Mouse (Mus musculus) hindbrain, embryonic 11.5 days (tissue): Measurements from ENCODE around the gene Rassf3. TPM values are rescaled to one million over a fixed set of nuclear protein-coding genes. Genes with fewer than 3 reads are reported as not detected.
A peak's percentile ranks its signal among the peaks of the same experiment; 100 is the strongest.

Source experiments
- ATAC-seq: fragments of 200-750 bp; cut with Nextera tagmentation; 2 replicates; pipeline ENCODE4 v1.8.0; 2017; ENCODE audit warnings: mild to moderate bottlenecking, moderate TSS enrichment, moderate library complexity; ENCODE audit not compliant: low FRiP score
- DNase-seq: peaks from one replicate; pipeline ENCODE4 v3.0.0-alpha.2; 2015; ENCODE audit warnings: low spot score
- H3K27ac ChIP-seq: fragments of 300-500 bp; sonication (generic); 2 replicates; pipeline ENCODE4 v1.5.1; 2014; ENCODE audit warnings: mild to moderate bottlenecking, low read depth, low read length
- H3K27me3 ChIP-seq: fragments of 300-500 bp; sonication (generic); 2 replicates; pipeline ENCODE4 v1.6.1; 2014; ENCODE audit warnings: mild to moderate bottlenecking, low read length, moderate library complexity, mixed read lengths; ENCODE audit not compliant: control insufficient read depth, insufficient read depth
- H3K36me3 ChIP-seq: fragments of 300-500 bp; sonication (generic); 2 replicates; pipeline ENCODE4 v1.6.1; 2014; ENCODE audit warnings: mild to moderate bottlenecking, low read length, moderate library complexity, mixed read lengths; ENCODE audit not compliant: control insufficient read depth, insufficient read depth
- H3K4me1 ChIP-seq: fragments of 300-500 bp; sonication (generic); replicated peaks from 2 replicates; pipeline ENCODE4 v1.6.1; 2014; ENCODE audit warnings: low read length, mixed read lengths; ENCODE audit not compliant: control insufficient read depth, insufficient read depth
- H3K4me2 ChIP-seq: fragments of 300-500 bp; sonication (generic); replicated peaks from 2 replicates; pipeline ENCODE4 v1.6.1; 2014; ENCODE audit warnings: mild to moderate bottlenecking, low read depth, low read length
- H3K4me3 ChIP-seq: fragments of 300-500 bp; sonication (generic); 2 replicates; pipeline ENCODE4 v1.5.1; 2014; ENCODE audit warnings: low read depth, low read length
- H3K9ac ChIP-seq: fragments of 300-500 bp; sonication (generic); 2 replicates; pipeline ENCODE4 v1.6.1; 2014; ENCODE audit warnings: low read depth, low read length
- H3K9me3 ChIP-seq: fragments of 300-500 bp; sonication (generic); 2 replicates; pipeline ENCODE4 v1.6.1; 2016; ENCODE audit warnings: low read length; ENCODE audit not compliant: control insufficient read depth
- WGBS: fragments of 180-500 bp; shearing (Covaris S2); extraction: QIAGEN DNeasy Blood & Tissue Kit; methylation state at CpG from one replicate; pipeline ENCODE4 v1.1.7; 2014; 5-methylcytosine and 5-hydroxymethylcytosine counted together
- polyA plus RNA-seq: library from polyadenylated mRNA; unstranded; fragments of >200 nt; fragmentation: Nextera tagmentation; extraction: Ambion mirVana; gene quantifications from 2 replicates; pipeline ENCODE4 v1.2.1, GENCODE M21; 2014

The Rassf3 gene
- polyA plus RNA-seq, 1 experiment from 2014 or later: 7.0 TPM

GRCm38 (mm10) chr10:121471570-121472197, 4.5 kb downstream of the Rassf3 start:
- H3K4me3 ChIP-seq: no peak overlapping the region
- no peak overlapping the region for H3K9ac ChIP-seq
- H3K4me1 ChIP-seq: 0 out of 2 replicates have a peak, but pooled peaks cover 2% of the 10 kb centered on the region
- no peaks in the 10 kb centered on the region for H3K27me3 ChIP-seq
- WGBS: 68% methylated on average over 8 of the region's 8 CpGs
- no peak overlapping the region for H3K27ac ChIP-seq
- no peaks in the 10 kb centered on the region for H3K36me3 ChIP-seq
- ATAC-seq (no peak), DNase-seq (no peak)
- no peaks in the 10 kb centered on the region for H3K9me3 ChIP-seq
- no peak overlapping the region for H3K4me2 ChIP-seq

DNA sequence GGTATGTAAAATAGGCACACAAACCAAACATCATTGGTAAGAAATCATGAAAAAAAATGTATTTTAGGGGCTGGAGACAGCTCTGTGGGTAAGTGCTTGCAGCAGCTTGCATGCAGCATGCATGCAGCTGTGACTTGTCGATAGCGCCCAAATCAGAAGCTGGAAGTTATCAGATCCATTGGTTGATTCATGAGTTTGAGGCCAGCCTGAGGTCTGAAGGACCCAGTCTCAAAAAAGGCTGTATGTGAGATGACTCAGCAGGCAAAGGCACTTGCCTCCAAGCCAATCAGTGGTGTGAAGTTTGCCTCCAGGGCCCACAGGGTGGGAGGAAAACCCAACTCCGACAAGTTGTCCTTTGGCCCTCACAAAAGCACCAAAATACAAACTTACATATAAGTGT, 6.5 kb downstream of the Rassf3 start:
- no peak for DNase-seq
- no peak for ATAC-seq
- WGBS: 77% methylated on average over 3 of the region's 3 CpGs
- Histone ChIP-seq H3K4me2 (no peak overlapping the region), H3K4me1 (no peaks in the 10 kb centered on the region), H3K4me3 (no peak overlapping the region), H3K36me3 (no peaks in the 10 kb centered on the region), H3K27ac (no peak overlapping the region), H3K9me3 (no peaks in the 10 kb centered on the region), H3K27me3 (no peaks in the 10 kb centered on the region), H3K9ac (no peak overlapping the region)

- no peak for ATAC-seq
- no peak overlapping the region for H3K4me2 ChIP-seq
Observed at GRCm38 (mm10) chr10:121468985-121469384, 7.2 kb downstream of the Rassf3 start.

DNA sequence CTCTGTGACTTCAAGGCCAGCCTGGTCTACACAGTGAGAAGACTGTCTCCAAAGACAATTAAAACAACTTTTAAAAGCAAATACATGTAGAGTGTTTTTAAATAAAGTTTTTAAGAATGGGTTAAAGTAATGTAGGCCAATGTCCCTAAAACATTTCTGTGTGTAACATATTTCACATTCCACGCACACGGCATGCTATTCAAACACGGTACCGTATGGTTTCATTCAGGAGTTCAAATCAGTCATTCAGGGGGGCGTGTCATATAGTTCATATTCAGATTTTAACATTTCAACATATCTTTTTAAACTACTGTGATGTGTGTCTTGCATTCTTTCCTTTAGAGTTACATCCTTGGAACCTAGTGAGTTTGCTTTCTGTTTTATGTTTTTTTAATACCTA, 7.9 kb downstream of the Rassf3 start:
- H3K36me3 ChIP-seq: no peaks in the 10 kb centered on the region
- H3K4me3 ChIP-seq: no peak overlapping the region
- ATAC-seq (no peak), DNase-seq (no peak)
- 71% methylated on average over 5 of the region's 5 CpGs for WGBS
- no peaks in the 10 kb centered on the region for H3K27me3 ChIP-seq
- H3K9me3 ChIP-seq: no peaks in the 10 kb centered on the region
- no peaks in the 10 kb centered on the region for H3K4me1 ChIP-seq
- no peak overlapping the region for H3K4me2 ChIP-seq
- H3K9ac ChIP-seq: no peak overlapping the region
- no peak overlapping the region for H3K27ac ChIP-seq

More at GRCm38 (mm10) chr10:121468985-121469384, 7.2 kb downstream of the Rassf3 start:
- Histone ChIP-seq H3K9ac (no peak overlapping the region), H3K4me3 (no peak overlapping the region), H3K4me1 (no peaks in the 10 kb centered on the region), H3K27ac (no peak overlapping the region), H3K9me3 (no peaks in the 10 kb centered on the region), H3K36me3 (no peaks in the 10 kb centered on the region), H3K27me3 (no peaks in the 10 kb centered on the region)
- DNase-seq: no peak
- WGBS: 53% methylated on average over 5 of the region's 5 CpGs

DNA sequence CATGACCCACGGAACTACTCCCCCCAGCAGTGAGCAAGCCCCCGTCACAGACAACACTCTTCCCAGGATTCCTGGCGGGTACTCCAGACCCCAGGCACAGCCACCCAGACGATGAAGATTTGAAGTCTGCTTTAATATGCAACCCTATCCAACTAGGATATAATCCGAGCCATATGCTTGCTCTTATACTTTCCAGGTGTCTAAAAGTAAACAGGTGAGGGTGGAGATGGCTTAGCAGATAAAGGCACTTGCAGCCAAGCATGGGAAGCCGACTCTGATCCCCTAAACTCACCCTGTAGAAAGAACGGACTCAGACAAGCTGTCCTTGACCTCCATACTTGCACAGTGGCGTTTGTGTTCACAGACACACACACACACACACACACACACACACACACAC, 8.4 kb downstream of the Rassf3 start:
- no peak overlapping the region for H3K27ac ChIP-seq
- H3K27me3 ChIP-seq: no peaks in the 10 kb centered on the region
- no peak overlapping the region for H3K9ac ChIP-seq
- no peaks in the 10 kb centered on the region for H3K36me3 ChIP-seq
- H3K4me1 ChIP-seq: no peaks in the 10 kb centered on the region
- H3K4me2 ChIP-seq: no peak overlapping the region
- H3K9me3 ChIP-seq: no peaks in the 10 kb centered on the region
- 72% methylated on average over 8 of the region's 8 CpGs for WGBS
- no peak for ATAC-seq
- DNase-seq: no peak
- no peak overlapping the region for H3K4me3 ChIP-seq

DNA sequence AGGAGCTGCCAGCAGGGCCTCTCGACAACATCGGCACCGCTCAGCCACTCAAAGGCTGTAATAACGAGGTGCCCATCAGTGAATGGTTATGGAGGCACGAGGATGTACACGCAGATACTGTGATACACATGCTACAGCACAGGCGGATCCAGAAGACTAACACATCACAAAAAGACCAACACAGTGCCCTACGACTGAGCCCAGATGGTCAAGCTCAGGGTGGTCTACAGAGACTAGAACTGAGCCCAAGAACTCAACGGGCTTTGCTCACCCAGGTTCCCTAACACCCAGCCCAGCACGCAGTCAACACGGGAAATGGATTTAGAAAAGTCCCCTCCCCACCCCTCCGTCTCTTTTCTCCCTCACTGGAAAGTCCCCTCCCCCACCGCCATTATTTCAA, 9.1 kb downstream of the Rassf3 start:
- no peak for DNase-seq
- Histone ChIP-seq H3K9me3 (no peaks in the 10 kb centered on the region), H3K4me3 (no peak overlapping the region), H3K36me3 (no peaks in the 10 kb centered on the region), H3K9ac (no peak overlapping the region), H3K27me3 (no peaks in the 10 kb centered on the region), H3K4me1 (peaks cover 2% of the 10 kb centered on the region; the same call in 1 of the 2 replicates), H3K27ac (no peak overlapping the region), H3K4me2 (no peak overlapping the region)
- 86% methylated on average over 13 of the region's 13 CpGs for WGBS
- no peak for ATAC-seq

DNA sequence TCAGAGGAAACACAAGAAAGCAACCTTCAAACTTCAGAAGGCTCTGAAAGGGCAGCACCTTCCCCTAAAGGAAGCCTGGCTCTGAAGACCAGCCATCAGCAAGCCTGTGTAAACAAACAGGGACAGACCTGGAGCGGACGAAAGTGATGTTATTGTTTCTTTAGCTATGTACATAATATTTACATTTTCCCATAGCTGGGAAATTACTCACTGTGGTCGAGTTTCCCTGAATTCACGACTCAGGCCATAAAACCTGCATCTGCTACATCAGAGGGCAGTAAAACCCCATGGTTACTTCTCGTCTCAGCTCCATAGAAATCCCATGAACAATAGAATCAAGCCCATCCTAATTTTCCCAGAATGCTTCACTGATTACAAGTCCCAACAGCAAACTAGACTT, 11.1 kb downstream of the Rassf3 start:
- no peaks in the 10 kb centered on the region for H3K9me3 ChIP-seq
- H3K36me3 ChIP-seq: no peaks in the 10 kb centered on the region
- DNase-seq (no peak), ATAC-seq (no peak)
- H3K27ac ChIP-seq: no peak overlapping the region
- no peak overlapping the region for H3K4me2 ChIP-seq
- H3K9ac ChIP-seq: no peak overlapping the region
- H3K4me1 ChIP-seq: peaks cover 9% of the 10 kb centered on the region; the same call in 1 of the 2 replicates
- H3K4me3 ChIP-seq: no peak overlapping the region
- H3K27me3 ChIP-seq: no peaks in the 10 kb centered on the region
- 60% methylated on average over 5 of the region's 5 CpGs for WGBS

GRCm38 (mm10) chr10:121462162-121462881, 13.8 kb downstream of the Rassf3 start:
- ATAC-seq (peak; percentile 32; the same call in 1 of the 2 replicates), DNase-seq (peak; percentile 34)
- Histone ChIP-seq H3K4me1 (peaks cover 9% of the 10 kb centered on the region; the same call in 1 of the 2 replicates), H3K27ac (no peak overlapping the region; the same call in 1 of the 2 replicates), H3K9me3 (no peaks in the 10 kb centered on the region), H3K9ac (no peak overlapping the region; the same call in 1 of the 2 replicates), H3K27me3 (no peaks in the 10 kb centered on the region), H3K4me3 (no peak overlapping the region), H3K36me3 (no peaks in the 10 kb centered on the region), H3K4me2 (no peak overlapping the region)
- WGBS: 58% methylated on average over 24 of the region's 24 CpGs
